Mouse (Mus musculus) midbrain, embryonic 13.5 days (tissue): ENCODE measurements around the gene Mmaa. TPM values are rescaled to one million over a fixed set of nuclear protein-coding genes. Genes with fewer than 3 reads are reported as not detected.

Experiments
- ATAC-seq: fragments of 200-750 bp; cut with Nextera tagmentation; 2 replicates; pipeline ENCODE4 v1.8.0; 2017; ENCODE audit warnings: mild to moderate bottlenecking, moderate TSS enrichment, moderate library complexity
- H3K27ac ChIP-seq: fragments of 300-500 bp; sonication (generic); 2 replicates; pipeline ENCODE4 v1.5.1; 2015; ENCODE audit warnings: inconsistent platforms, mild to moderate bottlenecking, moderate library complexity
- H3K27me3 ChIP-seq: fragments of 300-500 bp; sonication (generic); 2 replicates; pipeline ENCODE4 v1.6.1; 2015; ENCODE audit warnings: mild to moderate bottlenecking, inconsistent platforms
- H3K36me3 ChIP-seq: fragments of 300-500 bp; sonication (generic); 2 replicates; pipeline ENCODE4 v1.6.1; 2015; ENCODE audit warnings: mild to moderate bottlenecking, inconsistent platforms
- H3K4me1 ChIP-seq: fragments of 300-500 bp; sonication (generic); replicated peaks from 2 replicates; pipeline ENCODE4 v1.6.1; 2015; ENCODE audit warnings: inconsistent platforms
- H3K4me2 ChIP-seq: fragments of 300-500 bp; sonication (generic); replicated peaks from 2 replicates; pipeline ENCODE4 v1.6.1; 2015; ENCODE audit warnings: moderate library complexity, mild to moderate bottlenecking, inconsistent platforms
- H3K4me3 ChIP-seq: fragments of 300-500 bp; sonication (generic); replicated peaks from 2 replicates; pipeline ENCODE4 v1.5.1; 2015; ENCODE audit warnings: mild to moderate bottlenecking, inconsistent platforms
- H3K9ac ChIP-seq: fragments of 300-500 bp; sonication (generic); replicated peaks from 2 replicates; pipeline ENCODE4 v1.6.1; 2015; ENCODE audit warnings: mild to moderate bottlenecking, inconsistent platforms
- H3K9me3 ChIP-seq: fragments of 300-500 bp; sonication (generic); 2 replicates; pipeline ENCODE4 v1.6.1; 2016; ENCODE audit warnings: mild to moderate bottlenecking, inconsistent platforms
- WGBS: fragments of 180-500 bp; shearing (Covaris S2); methylation state at CpG from one replicate; pipeline ENCODE4 v1.1.7; 2015; 5-methylcytosine and 5-hydroxymethylcytosine counted together
- polyA plus RNA-seq: library from polyadenylated mRNA; unstranded; fragments of >200 nt; fragmentation: Nextera tagmentation; extraction: Ambion mirVana; gene quantifications from 2 replicates; pipeline ENCODE4 v1.2.1, GENCODE M21; 2015

Mmaa gene
- polyA plus RNA-seq, 1 experiment from 2014 or later: 17.2 TPM

GRCm38 (mm10) chr8:79286424-79286823, 8.3 kb downstream of the Mmaa start:
- 91% methylated on average over 3 of the region's 3 CpGs for WGBS
- Histone ChIP-seq H3K9me3 (no peaks in the 10 kb centered on the region), H3K4me3 (no peak overlapping the region), H3K9ac (no peak overlapping the region), H3K4me2 (no peak overlapping the region), H3K27me3 (no peaks in the 10 kb centered on the region), H3K27ac (no peak overlapping the region), H3K36me3 (peaks cover 12% of the 10 kb centered on the region; the same call in 1 of the 2 replicates), H3K4me1 (no peaks in the 10 kb centered on the region)
- ATAC-seq: no peak

DNA sequence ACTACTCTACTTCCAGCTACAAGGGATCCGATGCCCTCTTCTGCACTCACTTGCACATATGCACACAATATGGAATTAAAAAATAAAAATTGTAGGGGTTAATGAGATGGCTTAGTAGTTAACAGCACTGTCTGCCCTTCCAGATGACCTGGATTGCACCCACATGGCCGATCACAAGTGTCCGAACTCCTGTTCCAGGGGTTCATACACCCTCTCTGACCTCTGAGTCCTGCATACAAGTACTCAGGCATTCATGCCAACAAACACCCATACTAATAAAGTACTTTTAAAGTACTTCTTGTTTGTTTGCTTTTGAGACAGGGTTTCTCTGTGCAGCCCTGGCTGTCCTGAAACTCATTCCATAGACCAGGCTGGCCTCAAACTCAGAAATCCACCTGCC, 10.1 kb downstream of the Mmaa start:
- Histone ChIP-seq H3K9ac (no peak overlapping the region), H3K4me1 (no peaks in the 10 kb centered on the region), H3K4me3 (no peak overlapping the region), H3K36me3 (peaks cover 23% of the 10 kb centered on the region), H3K27me3 (no peaks in the 10 kb centered on the region), H3K9me3 (no peaks in the 10 kb centered on the region), H3K4me2 (no peak overlapping the region), H3K27ac (no peak overlapping the region)
- 90% methylated on average over 3 of the region's 3 CpGs for WGBS
- no peak for ATAC-seq

- Histone ChIP-seq H3K9ac (no peak overlapping the region), H3K4me2 (no peak overlapping the region), H3K4me1 (no peaks in the 10 kb centered on the region), H3K4me3 (no peak overlapping the region), H3K27ac (no peak overlapping the region), H3K36me3 (peaks cover 44% of the 10 kb centered on the region), H3K9me3 (no peaks in the 10 kb centered on the region), H3K27me3 (no peaks in the 10 kb centered on the region)
- WGBS: 94% methylated on average over 6 of the region's 6 CpGs
- ATAC-seq: no peak
Measured at GRCm38 (mm10) chr8:79281376-79281890, 13.3 kb downstream of the Mmaa start.

GRCm38 (mm10) chr8:79277264-79277870, 17.4 kb downstream of the Mmaa start:
- Histone ChIP-seq H3K36me3 (peaks cover 72% of the 10 kb centered on the region), H3K4me1 (no peaks in the 10 kb centered on the region), H3K9ac (no peak overlapping the region), H3K9me3 (no peaks in the 10 kb centered on the region), H3K27me3 (no peaks in the 10 kb centered on the region), H3K4me3 (no peak overlapping the region), H3K4me2 (no peak overlapping the region), H3K27ac (no peak overlapping the region)
- 90% methylated on average over 8 of the region's 8 CpGs for WGBS
- no peak for ATAC-seq

DNA sequence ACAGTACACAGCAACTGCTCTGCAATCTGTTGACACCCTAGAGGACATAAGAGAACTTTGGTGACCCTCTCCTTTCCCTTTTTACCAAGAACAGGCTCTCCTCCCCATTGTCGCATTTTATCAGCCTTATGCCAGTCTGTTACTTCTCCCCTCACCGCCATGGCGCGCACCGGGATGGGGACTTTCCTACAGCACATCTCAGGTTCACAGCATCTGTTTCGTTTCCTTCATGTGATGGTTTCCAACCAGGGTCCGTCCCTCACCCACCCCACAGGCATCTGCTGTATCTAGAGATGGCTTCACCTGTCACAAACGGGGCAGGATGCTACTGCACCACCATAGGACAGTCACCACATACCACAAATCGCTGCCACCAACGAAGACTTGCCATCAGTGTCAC, 19.8 kb downstream of the Mmaa start:
- Histone ChIP-seq H3K9me3 (no peaks in the 10 kb centered on the region), H3K4me3 (no peak overlapping the region), H3K36me3 (peaks cover 81% of the 10 kb centered on the region), H3K4me1 (no peaks in the 10 kb centered on the region), H3K27me3 (no peaks in the 10 kb centered on the region), H3K9ac (no peak overlapping the region), H3K27ac (no peak overlapping the region), H3K4me2 (no peak overlapping the region)
- WGBS: 94% methylated on average over 10 of the region's 10 CpGs
- no peak for ATAC-seq

DNA sequence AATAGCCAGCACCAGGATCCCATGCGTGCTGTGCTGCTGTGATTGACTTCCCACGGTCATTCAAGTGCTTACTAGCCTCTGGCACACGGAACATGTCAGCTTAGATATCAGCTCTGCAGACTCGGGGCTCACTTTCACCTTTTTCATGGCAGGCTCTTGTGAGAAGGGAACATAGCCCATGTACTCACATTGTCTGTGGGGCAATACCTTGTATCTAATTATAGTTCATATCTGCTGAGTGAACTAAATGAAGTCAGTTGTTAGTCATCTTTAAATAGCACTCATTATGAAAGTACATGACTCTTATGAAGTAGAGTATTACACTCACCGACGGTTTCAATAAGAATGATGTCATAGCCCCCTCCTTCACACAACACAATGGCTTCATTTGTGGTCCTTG, 21.0 kb downstream of the Mmaa start:
- Histone ChIP-seq H3K9ac (no peak overlapping the region), H3K4me2 (no peak overlapping the region), H3K27ac (no peak overlapping the region), H3K4me3 (no peak overlapping the region), H3K27me3 (no peaks in the 10 kb centered on the region), H3K36me3 (peaks cover 83% of the 10 kb centered on the region), H3K9me3 (no peaks in the 10 kb centered on the region), H3K4me1 (no peaks in the 10 kb centered on the region)
- 95% methylated on average over 6 of the region's 6 CpGs for WGBS
- ATAC-seq: no peak

DNA sequence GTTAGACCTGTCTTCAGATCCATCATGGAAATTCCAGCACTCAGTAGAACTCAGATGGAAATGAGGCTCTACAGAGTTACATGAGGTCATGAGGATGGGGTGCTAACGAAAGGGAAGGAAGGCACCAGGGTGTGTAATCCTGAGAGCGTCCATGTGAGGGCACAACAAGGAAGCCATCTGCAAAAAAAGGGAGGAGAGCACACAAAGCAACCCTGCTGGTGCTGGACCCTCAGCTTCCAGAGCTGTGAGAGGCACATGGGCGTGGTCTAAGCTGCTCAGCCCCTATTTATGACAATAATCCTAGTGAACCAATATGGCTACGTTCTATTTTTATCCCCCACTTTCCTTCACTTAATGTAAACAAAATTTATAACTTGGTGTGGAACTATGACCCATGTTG, 22.1 kb downstream of the Mmaa start:
- no peaks in the 10 kb centered on the region for H3K27me3 ChIP-seq
- no peak overlapping the region for H3K9ac ChIP-seq
- peaks cover 84% of the 10 kb centered on the region for H3K36me3 ChIP-seq
- no peak for ATAC-seq
- WGBS: 79% methylated on average over 4 of the region's 4 CpGs
- no peaks in the 10 kb centered on the region for H3K9me3 ChIP-seq
- no peak overlapping the region for H3K27ac ChIP-seq
- H3K4me3 ChIP-seq: no peak overlapping the region
- no peak overlapping the region for H3K4me2 ChIP-seq
- no peaks in the 10 kb centered on the region for H3K4me1 ChIP-seq

GRCm38 (mm10) chr8:79268921-79269320, 25.8 kb downstream of the Mmaa start:
- Histone ChIP-seq H3K9me3 (no peaks in the 10 kb centered on the region), H3K4me1 (no peaks in the 10 kb centered on the region), H3K4me3 (no peak overlapping the region), H3K4me2 (no peak overlapping the region), H3K9ac (no peak overlapping the region), H3K36me3 (peaks cover 69% of the 10 kb centered on the region), H3K27me3 (no peaks in the 10 kb centered on the region), H3K27ac (no peak overlapping the region)
- WGBS: 93% methylated on average over 7 of the region's 7 CpGs
- no peak for ATAC-seq

- ATAC-seq: no peak
- H3K9ac ChIP-seq: no peak overlapping the region
- WGBS: 94% methylated on average over 5 of the region's 5 CpGs
Measured at GRCm38 (mm10) chr8:79261920-79262319, 32.8 kb downstream of the Mmaa start.

GRCm38 (mm10) chr8:79256076-79256705, 38.5 kb downstream of the Mmaa start:
- no peak for ATAC-seq
- Histone ChIP-seq H3K27me3 (no peaks in the 10 kb centered on the region), H3K27ac (no peak overlapping the region), H3K36me3 (no peaks in the 10 kb centered on the region), H3K4me2 (no peak overlapping the region), H3K9me3 (no peaks in the 10 kb centered on the region), H3K9ac (no peak overlapping the region), H3K4me1 (no peaks in the 10 kb centered on the region), H3K4me3 (no peak overlapping the region)
- 87% methylated on average over 8 of the region's 8 CpGs for WGBS

More at GRCm38 (mm10) chr8:79261920-79262319, 32.8 kb downstream of the Mmaa start:
- Histone ChIP-seq H3K4me3 (no peak overlapping the region), H3K9me3 (no peaks in the 10 kb centered on the region; the same call in 1 of the 2 replicates), H3K27me3 (no peaks in the 10 kb centered on the region), H3K4me2 (no peak overlapping the region), H3K4me1 (no peaks in the 10 kb centered on the region), H3K27ac (no peak overlapping the region), H3K36me3 (peaks cover 2% of the 10 kb centered on the region; the same call in 1 of the 2 replicates)

GRCm38 (mm10) chr8:79253742-79254141, 41.0 kb downstream of the Mmaa start:
- no peak for ATAC-seq

GRCm38 (mm10) chr8:79248470-79248869, 46.3 kb downstream of the Mmaa start, which contains the start of gene 1700011L22Rik:
Gene 1700011L22Rik (minus strand): TSS chr8:79248570.
- no peaks in the 10 kb centered on the region for H3K27me3 ChIP-seq
- H3K4me3 ChIP-seq: no peak within 1 kb of the TSS
- no peaks in the 10 kb centered on the region for H3K36me3 ChIP-seq
- H3K4me1 ChIP-seq: no peaks in the 10 kb centered on the region
- no peak within 1 kb of the TSS for H3K9ac ChIP-seq
- H3K4me2 ChIP-seq: no peak within 1 kb of the TSS
- no peaks in the 10 kb centered on the region for H3K9me3 ChIP-seq
- H3K27ac ChIP-seq: no peak within 1 kb of the TSS
- WGBS: 92% methylated on average over 6 of the region's 6 CpGs
- ATAC-seq: no peak

More at GRCm38 (mm10) chr8:79253742-79254141, 41.0 kb downstream of the Mmaa start:
- no peaks in the 10 kb centered on the region for H3K4me1 ChIP-seq
- no peak overlapping the region for H3K27ac ChIP-seq
- no peaks in the 10 kb centered on the region for H3K9me3 ChIP-seq
- H3K36me3 ChIP-seq: no peaks in the 10 kb centered on the region
- no peak overlapping the region for H3K4me3 ChIP-seq
- H3K9ac ChIP-seq: no peak overlapping the region
- 96% methylated on average over 6 of the region's 6 CpGs for WGBS
- no peaks in the 10 kb centered on the region for H3K27me3 ChIP-seq
- H3K4me2 ChIP-seq: no peak overlapping the region
